Mouse (Mus musculus) fat pad, adult 2 months (tissue): ENCODE data around the gene Olfr310.

ENCODE experiments used
- DNase-seq: peaks from one replicate; pipeline ENCODE4 v3.0.0-alpha.2; 2011; ENCODE audit warnings: low read depth, low spot score; ENCODE audit errors: extremely low read depth

Olfr310 gene

DNA sequence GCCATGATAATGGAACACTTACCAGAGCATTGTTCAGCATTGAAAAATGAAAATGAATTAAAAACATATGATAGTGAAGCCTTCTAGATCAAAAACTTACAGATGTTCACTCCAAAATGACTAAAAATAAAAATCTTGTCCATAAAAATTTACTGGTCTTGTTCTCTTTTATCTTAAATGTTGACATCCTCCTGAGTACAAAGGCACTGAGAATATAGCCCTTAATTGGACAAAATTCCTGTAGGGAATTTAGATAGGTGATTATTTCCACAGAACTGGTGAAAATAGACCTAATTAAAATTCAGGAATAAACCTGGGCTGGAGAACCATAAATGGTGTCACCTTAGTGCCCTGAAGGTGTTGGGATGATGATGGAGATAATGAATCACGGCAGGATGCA is at the start of gene Olfr310:
Olfr310 (minus strand) TSS at position 101 of the 400 bp plus-strand sequence.
- no peak for DNase-seq

- no peak for DNase-seq
Observed at GRCm38 (mm10) chr7:86325530-86325929, 48.6 kb upstream of the Olfr310 start, which contains the start of gene Olfr308. Gene Olfr308, minus strand, starts transcription at chr7:86325630.

DNA sequence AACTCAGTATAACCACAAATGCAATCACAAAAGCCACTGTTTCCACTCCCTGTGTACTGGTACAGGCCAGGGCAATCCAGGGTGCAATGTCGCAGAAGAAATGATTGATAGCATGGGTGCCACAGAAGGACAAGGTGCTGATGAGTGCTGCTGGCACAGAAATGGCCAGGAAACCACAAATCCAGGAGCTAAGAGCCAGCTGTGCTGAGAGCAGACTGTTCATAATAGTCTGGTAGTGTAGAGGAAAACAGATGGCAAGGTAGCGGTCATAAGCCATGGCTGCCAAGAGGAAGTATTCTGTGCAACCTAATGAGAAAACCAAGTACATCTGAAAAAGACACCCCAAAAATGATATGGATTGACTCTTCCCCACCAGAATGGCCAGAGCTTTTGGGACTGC is 44.4 kb upstream of the Olfr310 start:
- no peak for DNase-seq

DNA sequence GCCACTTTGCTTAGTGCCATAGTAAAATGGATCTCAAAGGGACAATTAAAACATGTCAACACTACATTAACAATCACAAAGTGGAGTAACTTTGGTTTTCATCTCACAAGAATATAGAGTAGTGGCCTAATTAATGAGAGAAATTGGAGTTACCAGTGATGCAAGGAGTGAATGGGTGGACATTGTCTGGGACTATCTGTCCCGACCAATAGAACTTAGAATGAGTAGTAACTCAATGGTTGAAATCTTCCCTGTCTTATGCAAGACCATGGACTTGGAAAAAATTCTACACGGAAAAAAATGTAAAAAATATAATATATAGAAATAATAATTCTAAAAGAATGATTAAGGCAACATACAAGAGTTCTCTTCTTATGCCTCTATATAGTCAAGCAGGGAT is 36.6 kb upstream of the Olfr310 start, which contains the start of gene Olfr309:
Olfr309 (minus strand) TSS at position 101 of the 400 bp plus-strand sequence.
- no peak for DNase-seq

GRCm38 (mm10) chr7:86246208-86246607 is 30.8 kb downstream of the Olfr310 start, which contains the start of gene Vmn2r76:
Gene Vmn2r76, minus strand, starts transcription at chr7:86246308.
- no peak for DNase-seq
